Mouse (Mus musculus) layer of hippocampus, adult 2 months (tissue): ENCODE measurements around the gene Prrc2a. TPM values are rescaled to one million over a fixed set of nuclear protein-coding genes. Genes with fewer than 3 reads are reported as not detected.
"Not testable (repeated sequence)": the region's sequence is repeated elsewhere in the genome, so short reads cannot be mapped to it uniquely, and the experiment has no call there.

Experiments
- DNase-seq, 2 experiments: peaks; one replicate each; pipeline ENCODE4 v3.0.0; 2022; ENCODE audit warnings: low spot score in 2 of 2
- H3K27ac ChIP-seq: fragments of 200-600 bp; 2 replicates; pipeline ENCODE4 v1.8.1; 2022
- H3K4me3 ChIP-seq: fragments of 200-600 bp; 2 replicates; pipeline ENCODE4 v1.8.1; 2022; ENCODE audit warnings: mild to moderate bottlenecking
- CTCF ChIP-seq: fragments of 200-600 bp; conservative IDR thresholded peaks from 2 replicates; pipeline ENCODE4 v1.8.1; 2022; ENCODE audit warnings: antibody characterized with exemption, mild to moderate bottlenecking, moderate library complexity
- total RNA-seq, 2 experiments: library from RNA; stranded (reverse); gene quantifications; 2 replicates each; pipeline ENCODE4 v1.2.3; 2021

Gene Prrc2a
- total RNA-seq, 2 experiments from 2014 or later = 339 to 370 TPM

- TF ChIP-seq CTCF = no peak
- no peak overlapping the region for H3K27ac ChIP-seq
- H3K4me3 ChIP-seq = no peak overlapping the region
- DNase-seq = no peak
Observed at GRCm38 (mm10) chr17:35132174-35132560, 32.5 kb downstream of the Prrc2a start.

- TF ChIP-seq CTCF = no peak
- DNase-seq = no peak
- H3K27ac ChIP-seq = no peak within 1 kb of the TSS
- no peak within 1 kb of the TSS for H3K4me3 ChIP-seq
Observed at GRCm38 (mm10) chr17:35131500-35132173, 33.1 kb downstream of the Prrc2a start, which contains the start of gene Apom. Gene Apom, minus strand, starts transcription at chr17:35132050.

DNA sequence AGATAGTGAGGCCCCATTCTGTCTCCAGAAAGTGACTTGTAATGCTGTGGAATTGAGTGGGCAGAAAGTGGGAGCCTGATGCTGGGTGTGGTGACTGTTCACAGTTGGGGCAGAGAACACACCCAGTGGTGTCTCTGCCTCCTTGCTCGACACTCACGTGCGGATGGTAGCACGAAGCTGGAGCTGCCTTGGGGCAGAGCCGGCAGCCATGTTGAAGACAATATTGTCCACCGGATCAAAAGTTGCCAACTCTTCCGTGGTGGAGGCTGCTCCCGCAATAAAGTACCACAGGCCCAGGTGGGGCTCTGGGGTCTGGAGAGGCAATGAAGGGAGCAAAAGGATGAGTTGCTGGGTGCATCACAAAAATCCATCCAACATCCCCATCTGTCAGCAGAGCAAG, 33.7 kb downstream of the Prrc2a start:
- DNase-seq = no peak
- Histone ChIP-seq H3K4me3 (no peak overlapping the region), H3K27ac (no peak overlapping the region)
- TF ChIP-seq CTCF = no peak

DNA sequence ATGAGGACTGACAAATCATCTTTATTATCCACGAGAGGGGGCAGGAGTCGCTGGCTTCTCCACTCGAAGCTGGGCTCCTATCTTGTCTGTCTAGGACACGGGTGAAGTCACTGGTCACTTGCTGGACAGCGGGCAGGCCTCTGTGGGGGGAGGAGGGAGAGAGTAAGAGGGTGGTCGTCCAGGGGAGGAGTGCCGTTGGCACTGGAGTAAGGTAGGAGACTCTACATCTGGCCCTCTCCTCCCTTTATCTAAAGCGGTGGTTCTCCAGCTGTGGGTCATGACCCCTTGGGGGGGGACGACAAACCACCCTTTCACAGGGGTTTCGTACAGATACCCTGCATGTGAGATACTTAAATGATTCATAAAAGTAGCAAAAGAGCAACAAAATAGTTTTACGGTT, 35.7 kb downstream of the Prrc2a start:
- no peak overlapping the region for H3K27ac ChIP-seq
- TF ChIP-seq CTCF = no peak
- no peak overlapping the region for H3K4me3 ChIP-seq
- no peak for DNase-seq

GRCm38 (mm10) chr17:35127017-35127416, 37.7 kb downstream of the Prrc2a start:
- H3K27ac ChIP-seq = peak overlapping the region; percentile 92; the same call in 1 of the 2 replicates
- H3K4me3 ChIP-seq = peak overlapping the region; percentile 74
- DNase-seq = no peak
- TF ChIP-seq CTCF = no peak

DNA sequence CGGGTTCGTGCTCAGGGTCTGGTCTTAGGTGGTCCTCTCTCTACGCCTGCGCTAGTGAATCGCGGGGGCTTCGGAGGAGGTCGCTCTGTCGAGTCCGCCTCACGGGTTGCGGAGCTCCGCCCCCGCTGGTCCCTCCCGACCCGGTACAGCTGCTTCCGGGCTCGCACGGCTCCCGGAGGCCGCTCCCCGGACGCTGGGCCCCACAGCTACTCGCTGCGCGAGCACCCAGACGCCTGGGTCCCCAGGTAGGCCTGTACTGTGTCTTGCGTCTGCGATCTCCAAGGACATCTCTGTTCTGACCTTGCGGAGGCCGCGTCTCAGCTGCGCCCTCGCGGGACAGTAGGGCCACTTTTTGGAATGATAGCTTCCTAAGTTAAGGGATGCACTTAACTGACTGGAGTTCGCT, 38.5 kb downstream of the Prrc2a start, which contains the start of gene D17H6S53E:
D17H6S53E (plus strand) TSS at position 168 of the 406 bp plus-strand sequence.
- Histone ChIP-seq H3K27ac (peak within 1 kb of the TSS; percentile 92), H3K4me3 (peak within 1 kb of the TSS; percentile 74)
- no peak for TF ChIP-seq CTCF
- DNase-seq = peak; percentile 69 to 74

DNA sequence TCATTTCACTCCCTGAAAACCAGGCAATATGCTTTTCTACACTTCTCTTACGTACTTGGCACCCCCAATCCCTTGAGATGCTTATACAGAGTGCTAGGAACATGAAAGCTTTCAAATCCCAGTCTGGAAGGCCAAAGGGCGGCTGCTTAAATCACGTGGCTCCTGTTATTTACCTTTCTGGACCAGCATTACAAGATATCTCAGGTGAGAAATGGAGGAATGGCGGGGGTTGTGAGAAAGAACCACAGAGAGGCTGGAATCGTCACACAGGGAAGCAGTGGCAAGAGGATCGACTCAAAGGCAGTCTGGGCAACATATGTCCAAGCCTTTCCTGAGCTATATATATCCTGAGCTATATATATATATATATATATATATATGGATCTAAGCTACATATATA, 39.1 kb downstream of the Prrc2a start:
- H3K4me3 ChIP-seq = peak overlapping the region; percentile 74
- peak overlapping the region; percentile 92 for H3K27ac ChIP-seq
- no peak for TF ChIP-seq CTCF
- no peak for DNase-seq

DNA sequence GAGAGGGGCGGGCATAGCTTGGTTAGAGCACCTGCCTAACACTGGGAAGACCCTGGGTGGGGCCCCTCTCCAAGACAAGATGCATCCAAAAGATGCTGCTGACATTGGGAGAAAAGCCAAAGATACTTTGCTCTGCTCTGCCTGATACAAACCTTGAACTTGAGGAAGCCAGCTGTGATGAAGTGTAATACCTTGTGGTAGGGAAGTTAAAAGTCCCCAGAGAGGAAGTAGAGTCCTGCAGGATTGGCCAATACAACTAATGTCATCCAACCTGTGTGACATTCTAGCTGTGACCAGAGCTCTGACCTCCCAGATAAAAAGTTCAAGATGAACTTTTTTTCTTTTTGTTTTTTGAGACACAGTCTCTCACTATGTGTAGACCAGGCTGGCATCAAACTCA, 39.6 kb downstream of the Prrc2a start:
- no peak for TF ChIP-seq CTCF
- H3K27ac ChIP-seq = peak overlapping the region; percentile 92; the same call in 1 of the 2 replicates
- H3K4me3 ChIP-seq = no peak overlapping the region
- DNase-seq = no peak

DNA sequence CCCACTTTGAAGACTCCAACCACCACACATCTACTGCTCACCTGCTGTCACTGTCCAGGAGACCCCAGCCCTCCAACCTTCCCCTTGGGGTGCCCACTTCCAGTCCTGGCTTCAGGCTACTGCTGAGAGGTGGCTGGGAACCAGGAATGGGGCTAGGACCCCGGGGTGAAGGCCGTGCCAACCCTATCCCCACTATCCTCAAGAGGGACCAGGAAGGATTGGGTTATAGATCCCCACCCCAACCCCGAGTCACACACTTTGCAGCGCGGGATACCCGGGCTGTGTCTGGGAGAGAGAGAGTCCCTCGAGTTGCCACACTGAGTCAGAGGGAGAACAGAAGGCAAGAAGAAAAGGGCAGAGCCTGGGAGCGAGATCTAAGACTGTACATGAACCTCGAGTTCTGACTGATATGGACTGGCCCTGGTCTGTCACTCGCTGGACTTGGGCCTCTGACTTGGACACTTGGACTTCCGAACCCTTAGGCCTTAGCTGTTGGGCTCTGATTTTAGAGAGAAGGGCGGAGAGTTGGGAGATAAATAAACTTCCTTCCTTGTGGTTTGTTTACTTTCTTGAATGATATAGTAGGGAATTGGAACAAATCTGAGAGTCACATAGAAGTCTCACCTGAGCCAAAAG, 40.3 kb downstream of the Prrc2a start:
- not testable (repeated sequence) for H3K4me3 ChIP-seq, H3K27ac ChIP-seq, DNase-seq

DNA sequence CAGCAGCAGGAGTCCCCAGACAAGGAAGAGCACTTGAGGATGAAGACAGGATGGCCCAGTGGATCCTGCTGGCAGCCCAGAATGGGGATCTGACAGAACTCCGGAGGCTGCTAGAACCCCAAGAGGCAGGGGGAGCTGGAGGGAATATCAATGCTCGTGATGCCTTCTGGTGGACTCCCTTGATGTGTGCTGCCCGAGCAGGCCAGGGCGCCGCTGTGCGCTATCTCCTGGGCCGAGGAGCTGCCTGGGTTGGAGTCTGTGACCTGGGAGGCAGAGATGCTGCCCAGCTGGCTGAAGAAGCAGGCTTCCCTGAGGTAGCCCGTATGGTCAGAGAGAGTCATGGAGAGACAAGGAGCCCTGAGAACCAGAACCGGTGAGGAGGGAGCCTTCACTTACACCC, 41.4 kb downstream of the Prrc2a start:
- H3K4me3 ChIP-seq, DNase-seq, H3K27ac ChIP-seq: not testable (repeated sequence)

- TF ChIP-seq CTCF = peak; percentile 72
- DNase-seq = peak; percentile 72 to 73
Observed at GRCm38 (mm10) chr17:35121871-35122303, 42.8 kb downstream of the Prrc2a start, which contains the start of gene Csnk2b. Gene Csnk2b, minus strand, starts transcription at chr17:35122053.

GRCm38 (mm10) chr17:35121143-35121799, 43.4 kb downstream of the Prrc2a start, which contains the start of gene Gpank1:
Gene Gpank1, plus strand, starts transcription at chr17:35121455.
- DNase-seq = peak; percentile 98 to 99
- Histone ChIP-seq H3K27ac (peak within 1 kb of the TSS; percentile 91), H3K4me3 (peak within 1 kb of the TSS; percentile 92)
- TF ChIP-seq CTCF = no peak

More at GRCm38 (mm10) chr17:35121871-35122303, 42.8 kb downstream of the Prrc2a start, which contains the start of gene Csnk2b:
- H3K4me3 ChIP-seq = peak within 1 kb of the TSS; percentile 92
- H3K27ac ChIP-seq = peak within 1 kb of the TSS; percentile 91

GRCm38 (mm10) chr17:35120745-35121142, 44.0 kb downstream of the Prrc2a start:
- Histone ChIP-seq H3K4me3 (peak overlapping the region; percentile 92), H3K27ac (peak overlapping the region; percentile 88)
- peak; percentile 28 to 37 for DNase-seq
- TF ChIP-seq CTCF = no peak
